Mouse (Mus musculus): ENCODE measurements around the gene Hcrtr2. TPM values are rescaled to one million over a fixed set of nuclear protein-coding genes. Genes with fewer than 3 reads are reported as not detected.
A peak's percentile ranks its signal among the peaks of the same experiment; 100 is the strongest.

The Hcrtr2 gene
- polyA plus RNA-seq (2014; fragmentation: Nextera tagmentation; extraction: Ambion mirVana): 0.09 TPM in 1 of 2 replicates, not detected in the other

GRCm38 (mm10) chr9:76323756-76324155 is at the start of gene Hcrtr2:
TSS of gene Hcrtr2 (minus strand) at chr9:76323856.
- H3K36me3 ChIP-seq (ENCODE audit: control insufficient read depth, insufficient read depth, low read length): no peaks in the 10 kb centered on the region
- H3K9me3 ChIP-seq (ENCODE audit: control insufficient read depth, low read length): no peaks in the 10 kb centered on the region
- H3K27me3 ChIP-seq (replicated peaks; ENCODE audit: control insufficient read depth, insufficient read depth, low read length): peaks cover 14% of the 10 kb centered on the region
- H3K4me2 ChIP-seq: peak within 1 kb of the TSS; percentile 59
- peak within 1 kb of the TSS; percentile 13 for H3K4me3 ChIP-seq (ENCODE audit: low read depth, low read length)
- WGBS: 75% methylated on average over 6 of the region's 6 CpGs
- no peak for ATAC-seq (replicated peaks; ENCODE audit: low FRiP score)
- H3K4me1 ChIP-seq (replicated peaks; ENCODE audit: control insufficient read depth, insufficient read depth, low read length): no peaks in the 10 kb centered on the region
- DNase-seq (ENCODE audit: low spot score): no peak
- H3K9ac ChIP-seq (ENCODE audit: low read depth, low read length): no peak within 1 kb of the TSS
- no peak within 1 kb of the TSS for H3K27ac ChIP-seq (ENCODE audit: low read depth, low read length)

- DNase-seq (ENCODE audit: low spot score): no peak
- Histone ChIP-seq H3K9me3 (ENCODE audit: control insufficient read depth, low read length) (no peaks in the 10 kb centered on the region), H3K4me1 (replicated peaks; ENCODE audit: control insufficient read depth, insufficient read depth, low read length) (no peaks in the 10 kb centered on the region), H3K4me2 (no peak overlapping the region), H3K9ac (ENCODE audit: low read depth, low read length) (no peak overlapping the region), H3K4me3 (ENCODE audit: low read depth, low read length) (no peak overlapping the region), H3K27me3 (replicated peaks; ENCODE audit: control insufficient read depth, insufficient read depth, low read length) (no peaks in the 10 kb centered on the region), H3K36me3 (ENCODE audit: control insufficient read depth, insufficient read depth, low read length) (no peaks in the 10 kb centered on the region), H3K27ac (ENCODE audit: low read depth, low read length) (no peak overlapping the region)
- WGBS: 86% methylated on average over 6 of the region's 6 CpGs
- ATAC-seq (replicated peaks; ENCODE audit: low FRiP score): no peak
Observed at GRCm38 (mm10) chr9:76364874-76365273, 41.2 kb upstream of the Hcrtr2 start.

GRCm38 (mm10) chr9:76360374-76360773 is 36.7 kb upstream of the Hcrtr2 start:
- Histone ChIP-seq H3K4me1 (replicated peaks; ENCODE audit: control insufficient read depth, insufficient read depth, low read length) (no peaks in the 10 kb centered on the region), H3K27me3 (replicated peaks; ENCODE audit: control insufficient read depth, insufficient read depth, low read length) (no peaks in the 10 kb centered on the region), H3K36me3 (ENCODE audit: control insufficient read depth, insufficient read depth, low read length) (no peaks in the 10 kb centered on the region), H3K4me3 (ENCODE audit: low read depth, low read length) (no peak overlapping the region), H3K9ac (ENCODE audit: low read depth, low read length) (no peak overlapping the region), H3K9me3 (ENCODE audit: control insufficient read depth, low read length) (no peaks in the 10 kb centered on the region), H3K27ac (ENCODE audit: low read depth, low read length) (no peak overlapping the region), H3K4me2 (no peak overlapping the region)
- DNase-seq (ENCODE audit: low spot score) (no peak), ATAC-seq (replicated peaks; ENCODE audit: low FRiP score) (no peak)

GRCm38 (mm10) chr9:76352346-76352745 is 28.7 kb upstream of the Hcrtr2 start:
- H3K4me2 ChIP-seq: no peak overlapping the region
- no peak overlapping the region for H3K9ac ChIP-seq (ENCODE audit: low read depth, low read length)
- no peak overlapping the region for H3K27ac ChIP-seq (ENCODE audit: low read depth, low read length)
- no peaks in the 10 kb centered on the region for H3K9me3 ChIP-seq (ENCODE audit: control insufficient read depth, low read length)
- H3K27me3 ChIP-seq (replicated peaks; ENCODE audit: control insufficient read depth, insufficient read depth, low read length): no peaks in the 10 kb centered on the region
- no peaks in the 10 kb centered on the region for H3K4me1 ChIP-seq (replicated peaks; ENCODE audit: control insufficient read depth, insufficient read depth, low read length)
- H3K4me3 ChIP-seq (ENCODE audit: low read depth, low read length): no peak overlapping the region
- 78% methylated on average over 3 of the region's 3 CpGs for WGBS
- no peak for DNase-seq (ENCODE audit: low spot score)
- no peaks in the 10 kb centered on the region for H3K36me3 ChIP-seq (ENCODE audit: control insufficient read depth, insufficient read depth, low read length)
- no peak for ATAC-seq (replicated peaks; ENCODE audit: low FRiP score)

GRCm38 (mm10) chr9:76347298-76347697 is 23.6 kb upstream of the Hcrtr2 start:
- Histone ChIP-seq H3K4me2 (no peak overlapping the region), H3K9ac (ENCODE audit: low read depth, low read length) (no peak overlapping the region), H3K4me1 (replicated peaks; ENCODE audit: control insufficient read depth, insufficient read depth, low read length) (no peaks in the 10 kb centered on the region), H3K36me3 (ENCODE audit: control insufficient read depth, insufficient read depth, low read length) (no peaks in the 10 kb centered on the region), H3K27ac (ENCODE audit: low read depth, low read length) (no peak overlapping the region), H3K9me3 (ENCODE audit: control insufficient read depth, low read length) (no peaks in the 10 kb centered on the region), H3K4me3 (ENCODE audit: low read depth, low read length) (no peak overlapping the region), H3K27me3 (replicated peaks; ENCODE audit: control insufficient read depth, insufficient read depth, low read length) (no peaks in the 10 kb centered on the region)
- 66% methylated on average over 1 of the region's 1 CpGs for WGBS
- DNase-seq (ENCODE audit: low spot score): no peak
- ATAC-seq (replicated peaks; ENCODE audit: low FRiP score): no peak

DNA sequence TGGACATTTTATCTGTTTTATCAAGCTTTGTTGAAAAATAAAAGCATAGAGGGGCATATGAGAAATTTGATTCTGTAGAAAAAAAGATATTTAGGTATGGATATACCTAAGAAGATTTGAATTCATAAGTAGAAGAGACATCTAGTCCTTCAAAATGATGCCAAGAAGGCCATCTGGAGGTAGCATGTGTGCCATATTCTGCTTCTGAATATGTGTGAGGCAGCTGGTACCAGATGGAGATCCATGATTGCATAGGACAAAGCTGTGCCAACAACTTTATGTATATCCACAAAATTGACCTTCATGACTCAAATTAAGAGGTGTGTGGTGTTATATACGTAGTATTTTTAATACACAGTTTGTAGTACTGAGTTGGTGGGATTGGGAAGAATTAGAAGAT is 7.4 kb upstream of the Hcrtr2 start:
- H3K4me1 ChIP-seq (replicated peaks; ENCODE audit: control insufficient read depth, insufficient read depth, low read length): no peaks in the 10 kb centered on the region
- H3K4me2 ChIP-seq: no peak overlapping the region
- no peaks in the 10 kb centered on the region for H3K27me3 ChIP-seq (replicated peaks; ENCODE audit: control insufficient read depth, insufficient read depth, low read length)
- no peak for ATAC-seq (replicated peaks; ENCODE audit: low FRiP score)
- H3K9me3 ChIP-seq (ENCODE audit: control insufficient read depth, low read length): no peaks in the 10 kb centered on the region
- H3K9ac ChIP-seq (ENCODE audit: low read depth, low read length): no peak overlapping the region
- 73% methylated on average over 1 of the region's 1 CpGs for WGBS
- H3K27ac ChIP-seq (ENCODE audit: low read depth, low read length): no peak overlapping the region
- no peak for DNase-seq (ENCODE audit: low spot score)
- H3K36me3 ChIP-seq (ENCODE audit: control insufficient read depth, insufficient read depth, low read length): no peaks in the 10 kb centered on the region
- no peak overlapping the region for H3K4me3 ChIP-seq (ENCODE audit: low read depth, low read length)

DNA sequence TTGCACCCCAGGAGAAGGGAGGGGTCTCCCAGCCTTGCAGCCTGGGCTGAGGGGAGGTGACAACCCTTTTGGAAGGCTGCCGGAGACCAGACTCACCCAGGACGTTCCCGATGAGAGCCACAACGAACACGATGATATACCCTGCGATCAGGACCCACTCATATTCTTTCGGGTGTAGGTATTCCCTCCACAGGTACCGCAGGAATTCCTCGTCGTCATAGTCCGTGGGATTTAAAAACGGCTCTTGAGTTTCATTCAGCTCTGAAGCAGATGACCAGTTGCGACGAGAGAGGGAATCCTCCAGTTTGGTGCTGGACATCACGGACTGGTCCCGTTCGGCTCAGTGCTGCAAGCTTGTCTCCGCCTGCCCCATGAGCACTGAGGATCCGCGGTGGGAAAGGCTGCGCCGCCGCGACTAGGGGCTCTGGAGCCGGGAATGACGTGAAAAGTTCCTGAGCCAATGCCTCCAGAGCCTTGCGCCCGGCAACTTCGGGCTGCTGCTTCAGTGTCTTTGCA is 412 bp downstream of the Hcrtr2 start:
- Histone ChIP-seq H3K9me3 (ENCODE audit: control insufficient read depth, low read length) (no peaks in the 10 kb centered on the region), H3K4me3 (ENCODE audit: low read depth, low read length) (peak overlapping the region; percentile 13), H3K4me2 (peak overlapping the region; percentile 59), H3K27me3 (replicated peaks; ENCODE audit: control insufficient read depth, insufficient read depth, low read length) (peaks cover 14% of the 10 kb centered on the region), H3K4me1 (replicated peaks; ENCODE audit: control insufficient read depth, insufficient read depth, low read length) (no peaks in the 10 kb centered on the region), H3K27ac (ENCODE audit: low read depth, low read length) (no peak overlapping the region), H3K36me3 (ENCODE audit: control insufficient read depth, insufficient read depth, low read length) (no peaks in the 10 kb centered on the region), H3K9ac (ENCODE audit: low read depth, low read length) (no peak overlapping the region)
- WGBS: 3% methylated on average over 29 of the region's 29 CpGs
- peak; percentile 42 for DNase-seq (ENCODE audit: low spot score)
- no peak for ATAC-seq (replicated peaks; ENCODE audit: low FRiP score)

- no peak overlapping the region for H3K27ac ChIP-seq (ENCODE audit: low read depth, low read length)
- 11% methylated on average over 24 of the region's 24 CpGs for WGBS
- H3K27me3 ChIP-seq (replicated peaks; ENCODE audit: control insufficient read depth, insufficient read depth, low read length): peaks cover 14% of the 10 kb centered on the region
- ATAC-seq (replicated peaks; ENCODE audit: low FRiP score): no peak
- H3K36me3 ChIP-seq (ENCODE audit: control insufficient read depth, insufficient read depth, low read length): no peaks in the 10 kb centered on the region
- peak overlapping the region; percentile 59 for H3K4me2 ChIP-seq
- DNase-seq (ENCODE audit: low spot score): no peak
- H3K4me3 ChIP-seq (ENCODE audit: low read depth, low read length): no peak overlapping the region; the same call in 1 of the 2 replicates
- no peaks in the 10 kb centered on the region for H3K4me1 ChIP-seq (replicated peaks; ENCODE audit: control insufficient read depth, insufficient read depth, low read length)
- no peaks in the 10 kb centered on the region for H3K9me3 ChIP-seq (ENCODE audit: control insufficient read depth, low read length)
- no peak overlapping the region for H3K9ac ChIP-seq (ENCODE audit: low read depth, low read length)
Observed at GRCm38 (mm10) chr9:76322122-76323052, 1.3 kb downstream of the Hcrtr2 start.

DNA sequence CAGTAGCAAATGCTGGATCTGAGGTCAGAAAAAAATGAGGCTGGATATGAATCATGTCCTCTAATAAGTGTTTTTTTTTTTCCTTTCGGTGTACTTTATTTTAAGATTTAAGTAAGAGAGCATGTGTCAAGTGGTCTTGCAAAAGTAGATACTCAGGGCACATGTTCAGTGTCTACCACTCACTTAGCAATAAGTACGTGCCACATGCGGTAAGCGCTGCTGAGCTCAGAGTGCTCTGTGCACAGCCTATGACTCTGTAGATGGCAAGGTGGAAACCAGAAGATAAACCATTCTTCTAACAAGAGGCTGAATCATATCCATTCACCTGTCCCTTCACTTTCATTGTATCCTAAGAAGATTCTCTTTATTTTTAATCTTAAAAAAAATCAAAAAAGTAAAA is 2.1 kb downstream of the Hcrtr2 start:
- no peak overlapping the region for H3K4me2 ChIP-seq
- H3K27me3 ChIP-seq (replicated peaks; ENCODE audit: control insufficient read depth, insufficient read depth, low read length): peaks cover 14% of the 10 kb centered on the region
- H3K4me1 ChIP-seq (replicated peaks; ENCODE audit: control insufficient read depth, insufficient read depth, low read length): no peaks in the 10 kb centered on the region
- no peaks in the 10 kb centered on the region for H3K9me3 ChIP-seq (ENCODE audit: control insufficient read depth, low read length)
- WGBS: 74% methylated on average over 4 of the region's 4 CpGs
- DNase-seq (ENCODE audit: low spot score) (no peak), ATAC-seq (replicated peaks; ENCODE audit: low FRiP score) (no peak)
- H3K9ac ChIP-seq (ENCODE audit: low read depth, low read length): no peak overlapping the region
- no peak overlapping the region for H3K4me3 ChIP-seq (ENCODE audit: low read depth, low read length)
- no peak overlapping the region for H3K27ac ChIP-seq (ENCODE audit: low read depth, low read length)
- no peaks in the 10 kb centered on the region for H3K36me3 ChIP-seq (ENCODE audit: control insufficient read depth, insufficient read depth, low read length)
